In the genomic region with DNA sequence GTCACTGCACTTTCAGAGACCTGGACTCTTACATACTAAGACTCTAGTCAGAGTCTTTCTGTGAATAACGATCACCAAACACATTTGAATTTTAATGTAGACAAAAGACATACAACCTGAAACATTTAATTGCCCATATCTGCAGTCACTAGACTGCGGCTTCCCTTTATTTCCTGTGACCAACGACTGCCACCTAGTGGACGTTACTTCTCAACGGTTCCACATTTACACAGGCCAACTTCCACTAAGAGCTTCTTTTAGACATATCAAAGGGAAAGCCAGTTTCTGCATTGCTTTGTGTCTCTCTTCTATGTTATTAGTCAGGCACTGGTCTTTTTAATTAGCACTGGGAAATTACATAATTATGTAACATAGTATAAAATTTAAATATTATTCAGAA, we compare ENCODE assay signal across 8 mouse cellular contexts. TPM values are rescaled to one million over a fixed set of nuclear protein-coding genes. Genes with fewer than 3 reads are reported as not detected.
DNase-seq lines count a peak whose midpoint lies in the region; ATAC-seq and TF ChIP-seq lines count a peak whose summit lies in the region.

No protein-coding gene starts in this region.

- H3K79me2 ChIP-seq in C2C12 (ENCODE audit: control insufficient read depth, insufficient read depth), result no peaks in the 10 kb centered on the region

- intact Hi-C loops in gastrocnemius, adult 2 months (cut with DNase I), result loop anchor here (10.0 kb wide), 1 partner anchor 607 kb away; no protein-coding TSS in a partner anchor

- TF ChIP-seq CTCF in C2C12 (IDR thresholded peaks at IDR 0.05; ENCODE audit: control insufficient read depth, insufficient read depth, insufficient read length), result peak; percentile 45
- TF ChIP-seq CTCF in gastrocnemius, adult 2 months (IDR thresholded peaks at IDR 0.05), result peak; percentile 83

- ATAC-seq in neutrophil, adult 5-6 weeks (ENCODE audit: extremely low read depth, insufficient number of reproducible peaks, low FRiP score, poor library complexity, severe bottlenecking), result peak; percentile 91

- peak; percentile 68 for DNase-seq in MEL-GATA-1-ER (ENCODE audit: extremely low read depth, low read depth)
- peak; percentile 69 to 76 for DNase-seq in cerebellum, postnatal 14 days
- DNase-seq in gastrocnemius, adult 2 months, result peak; percentile 55
- DNase-seq in kidney, postnatal 14 days, result peak; percentile 64
- peak; percentile 12 to 26 for DNase-seq in lung, adult 18-20 months
- no peak for DNase-seq in urinary bladder, adult 2 months (ENCODE audit: low spot score)

- no peaks in the 10 kb centered on the region for H3K36me3 ChIP-seq in C2C12 (ENCODE audit: control insufficient read depth, insufficient read depth)

- no peak overlapping the region for H3K4me3 ChIP-seq in C2C12 (ENCODE audit: insufficient read depth, poor library complexity, severe bottlenecking)
- H3K4me3 ChIP-seq in gastrocnemius, adult 2 months, result no peak overlapping the region

- no peaks in the 10 kb centered on the region for H3K79me3 ChIP-seq in C2C12 (ENCODE audit: low read depth)

- no peak overlapping the region for H3K27ac ChIP-seq in gastrocnemius, adult 2 months

- H3K27me3 ChIP-seq in C2C12 (ENCODE audit: control insufficient read depth, insufficient read depth, insufficient read length), result no peaks in the 10 kb centered on the region

- no peak overlapping the region for H3ac ChIP-seq in C2C12 (ENCODE audit: control insufficient read depth, insufficient read length, low read depth)

TF ChIP-seq in C2C12, 6 proteins besides CTCF, POLR2A, EP300 and RAD21:
- no peak for TF ChIP-seq MYOG (IDR thresholded peaks at IDR 0.05; ENCODE audit: control insufficient read depth, extremely low read depth, insufficient read length)
- no peak for TF ChIP-seq CEBPB (IDR thresholded peaks at IDR 0.05; ENCODE audit: low read depth)
- no peak for TF ChIP-seq MYOD1 (IDR thresholded peaks at IDR 0.05; ENCODE audit: control insufficient read depth, insufficient read length, low read depth)
- no peak for TF ChIP-seq MAX (IDR thresholded peaks at IDR 0.05)
- TF ChIP-seq FOSL1 (IDR thresholded peaks at IDR 0.05; ENCODE audit: insufficient read depth, low read length, poor library complexity, severe bottlenecking), result no peak
- no peak for TF ChIP-seq USF1 (IDR thresholded peaks at IDR 0.05; ENCODE audit: low read depth)

RNA-seq across cellular contexts. Expression of a gene that starts 20.2 kb away (rescaled TPM):
- not detected for polyA plus RNA-seq in C2C12 (2012; fragmentation: generic; extraction: Trizol)
- total RNA-seq in gastrocnemius, adult 2 months (2021), result 1 to 10 TPM; 3.1 to 3.3 TPM
- 2.0 and 3.5 TPM in 2 replicates for total RNA-seq in neutrophil, adult 5-6 weeks (2017)
- 3.4 and 4.0 TPM in 2 replicates for polyA plus RNA-seq in urinary bladder, adult 2 months (2012; rRNA removed)
